Mouse (Mus musculus) layer of hippocampus, postnatal 14 days (tissue): ENCODE results near the gene Usp19. TPM values are rescaled to one million over a fixed set of nuclear protein-coding genes. Genes with fewer than 3 reads are reported as not detected.

Experiments
- DNase-seq, 2 experiments: peaks; one replicate each; pipeline ENCODE4 v3.0.0; 2021 to 2022; ENCODE audit warnings: low spot score in 2 of 2, mixed read lengths in 1 of 2
- total RNA-seq, 2 experiments: library from RNA; stranded (reverse); gene quantifications; 2 replicates each; pipeline ENCODE4 v1.2.3; 2021

Gene Usp19
- total RNA-seq, 2 experiments from 2014 or later = 123 to 128 TPM

GRCm38 (mm10) chr9:108493246-108493645, 2.8 kb downstream of the Usp19 start:
- DNase-seq = no peak

GRCm38 (mm10) chr9:108494146-108494825, 3.9 kb downstream of the Usp19 start:
- DNase-seq = no peak

- DNase-seq = no peak
Measured at GRCm38 (mm10) chr9:108494905-108495304, 4.5 kb downstream of the Usp19 start.

DNA sequence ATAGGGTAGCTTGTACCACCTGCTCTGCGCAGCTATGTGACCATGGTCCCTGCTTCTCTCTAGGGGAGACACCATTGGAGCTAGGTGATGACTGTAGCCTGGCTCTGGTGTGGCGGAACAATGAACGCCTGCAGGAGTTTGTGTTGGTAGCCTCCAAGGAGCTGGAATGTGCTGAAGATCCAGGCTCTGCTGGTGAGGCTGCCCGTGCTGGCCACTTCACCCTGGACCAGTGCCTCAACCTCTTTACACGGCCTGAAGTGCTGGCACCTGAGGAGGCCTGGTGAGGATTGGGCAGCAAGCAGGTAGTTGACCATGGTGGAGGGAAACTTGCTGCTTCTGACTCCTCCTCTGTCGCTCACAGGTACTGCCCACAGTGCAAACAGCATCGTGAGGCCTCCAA, 8.8 kb downstream of the Usp19 start:
- no peak for DNase-seq

- DNase-seq = no peak
Measured at GRCm38 (mm10) chr9:108499943-108500342, 9.5 kb downstream of the Usp19 start.

- DNase-seq = no peak
Measured at GRCm38 (mm10) chr9:108506901-108507300, 16.5 kb downstream of the Usp19 start.

GRCm38 (mm10) chr9:108507619-108508434, 17.4 kb downstream of the Usp19 start, which contains the start of gene Qars:
Gene Qars (plus strand): TSS chr9:108507706.
- peak; percentile 91 to 96 for DNase-seq

DNA sequence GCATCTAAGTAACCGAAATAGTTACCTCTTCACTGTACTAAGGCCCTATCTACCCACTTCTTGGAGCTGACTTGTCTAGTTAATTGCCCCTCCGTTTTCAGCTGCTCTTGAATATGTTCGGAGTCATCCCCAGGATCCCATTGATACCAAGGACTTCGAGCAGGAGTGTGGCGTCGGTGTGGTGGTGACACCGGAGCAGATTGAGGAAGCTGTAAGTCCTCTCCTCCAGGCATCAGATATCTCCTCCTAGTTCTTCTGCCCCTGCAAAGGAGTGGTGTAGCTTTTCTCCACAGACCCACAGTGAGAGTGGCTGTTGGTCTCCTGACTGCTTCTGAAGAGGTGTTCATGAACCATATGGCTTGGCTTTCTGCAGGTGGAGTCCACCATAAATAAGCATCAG, 18.4 kb downstream of the Usp19 start:
- no peak for DNase-seq

- peak; percentile 97 for DNase-seq
Measured at GRCm38 (mm10) chr9:108516380-108517251, 26.2 kb downstream of the Usp19 start, which contains the start of gene Qrich1. Gene Qrich1 (plus strand): TSS chr9:108516806.

GRCm38 (mm10) chr9:108517253-108517930, 27.0 kb downstream of the Usp19 start:
- DNase-seq = peak; percentile 84 to 88

GRCm38 (mm10) chr9:108517931-108518332, 27.5 kb downstream of the Usp19 start:
- peak in 1 of 2 experiments; percentile 60 for DNase-seq

GRCm38 (mm10) chr9:108521604-108522003, 31.2 kb downstream of the Usp19 start:
- DNase-seq = no peak

DNA sequence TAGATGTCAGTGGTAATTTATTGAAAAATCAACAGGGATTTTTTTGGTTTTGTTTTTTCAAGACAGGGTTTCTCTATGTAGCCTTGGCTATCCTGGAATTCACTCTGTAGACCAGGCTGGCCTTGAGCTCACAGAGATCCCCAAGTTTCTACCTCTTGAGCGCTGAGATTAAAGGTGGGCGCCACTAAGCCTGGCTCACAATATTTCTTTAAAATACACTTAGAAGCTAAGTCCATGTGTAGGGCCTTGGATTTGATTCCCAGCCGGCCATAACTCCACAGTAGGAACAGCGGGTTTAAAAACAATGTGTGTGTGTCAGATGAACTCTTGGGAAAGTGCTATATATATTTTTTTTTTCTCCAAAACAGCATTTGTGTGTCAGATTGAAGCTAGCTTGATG, 32.9 kb downstream of the Usp19 start:
- no peak for DNase-seq

GRCm38 (mm10) chr9:108525400-108525799, 35.0 kb downstream of the Usp19 start:
- DNase-seq = no peak

GRCm38 (mm10) chr9:108530954-108531353, 40.6 kb downstream of the Usp19 start:
- no peak for DNase-seq

DNA sequence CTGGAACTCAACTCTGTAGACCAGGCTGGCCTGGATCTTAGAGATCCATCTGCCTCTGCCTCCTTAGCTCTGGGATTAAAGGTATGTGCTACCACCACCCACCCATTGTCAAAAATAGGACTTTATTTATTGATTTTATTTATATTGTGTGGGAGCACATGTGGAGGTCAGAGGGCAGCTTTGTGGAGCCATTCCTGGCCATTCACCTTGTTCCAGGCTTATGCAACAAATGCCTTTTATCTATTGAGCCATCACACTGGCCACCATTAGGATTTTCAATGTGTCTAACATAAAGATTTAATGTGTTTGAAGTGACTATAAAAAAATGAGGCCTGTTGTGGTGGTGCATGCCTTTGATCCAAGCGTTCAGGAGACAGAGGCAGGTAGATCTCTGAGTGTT, 41.1 kb downstream of the Usp19 start:
- no peak for DNase-seq

GRCm38 (mm10) chr9:108540846-108541245, 50.4 kb downstream of the Usp19 start:
- DNase-seq = no peak

- no peak for DNase-seq
Measured at GRCm38 (mm10) chr9:108545986-108546385, 55.6 kb downstream of the Usp19 start.

- DNase-seq = no peak
Measured at GRCm38 (mm10) chr9:108546875-108547274, 56.5 kb downstream of the Usp19 start.
